Mouse (Mus musculus) spleen, postnatal 10 days (tissue): ENCODE results near the gene Olfr1495.
"Not testable (repeated sequence)": the region's sequence is repeated elsewhere in the genome, so short reads cannot be mapped to it uniquely, and the experiment has no call there.

Experiments used
- DNase-seq, 2 experiments: peaks; one replicate each; pipeline ENCODE4 v3.0.0; 2021 to 2022; ENCODE audit warnings: low spot score in 2 of 2

Gene Olfr1495

GRCm38 (mm10) chr19:13764306-13764705 lies at the start of gene Olfr1495:
Gene Olfr1495 (plus strand): TSS chr19:13764606.
- DNase-seq = no peak

- no peak for DNase-seq
Observed at GRCm38 (mm10) chr19:13722978-13723377, 41.4 kb upstream of the Olfr1495 start, which contains the start of gene Olfr1493-ps1. Gene Olfr1493-ps1 (plus strand): TSS chr19:13723278.

GRCm38 (mm10) chr19:13739428-13739827 lies 25.0 kb upstream of the Olfr1495 start, which contains the start of gene Olfr1494:
Gene Olfr1494 (plus strand): TSS chr19:13739728.
- no peak for DNase-seq

GRCm38 (mm10) chr19:13749366-13749765 lies 15.0 kb upstream of the Olfr1495 start:
- DNase-seq = no peak

- no peak for DNase-seq
Observed at GRCm38 (mm10) chr19:13768565-13769276, 4.3 kb downstream of the Olfr1495 start.

- no peak for DNase-seq
Observed at GRCm38 (mm10) chr19:13777578-13777977, 13.2 kb downstream of the Olfr1495 start, which contains the start of gene Olfr1496. Gene Olfr1496 (plus strand): TSS chr19:13777878.

GRCm38 (mm10) chr19:13798102-13798501 lies 33.7 kb downstream of the Olfr1495 start, which contains the start of gene Olfr1497:
Gene Olfr1497 (minus strand): TSS chr19:13798202.
- DNase-seq = no peak

GRCm38 (mm10) chr19:13805486-13805885 lies 41.1 kb downstream of the Olfr1495 start:
- not testable (repeated sequence) for DNase-seq

GRCm38 (mm10) chr19:13812823-13813222 lies 48.4 kb downstream of the Olfr1495 start:
- no peak for DNase-seq

- DNase-seq = no peak
Observed at GRCm38 (mm10) chr19:13818827-13819226, 54.4 kb downstream of the Olfr1495 start.

- DNase-seq = no peak
Observed at GRCm38 (mm10) chr19:13819347-13819746, 54.9 kb downstream of the Olfr1495 start, which contains the start of gene Olfr1499. Gene Olfr1499 (minus strand): TSS chr19:13819447.
